Comparison of ENCODE assay signal across 8 mouse cellular contexts in the genomic region with DNA sequence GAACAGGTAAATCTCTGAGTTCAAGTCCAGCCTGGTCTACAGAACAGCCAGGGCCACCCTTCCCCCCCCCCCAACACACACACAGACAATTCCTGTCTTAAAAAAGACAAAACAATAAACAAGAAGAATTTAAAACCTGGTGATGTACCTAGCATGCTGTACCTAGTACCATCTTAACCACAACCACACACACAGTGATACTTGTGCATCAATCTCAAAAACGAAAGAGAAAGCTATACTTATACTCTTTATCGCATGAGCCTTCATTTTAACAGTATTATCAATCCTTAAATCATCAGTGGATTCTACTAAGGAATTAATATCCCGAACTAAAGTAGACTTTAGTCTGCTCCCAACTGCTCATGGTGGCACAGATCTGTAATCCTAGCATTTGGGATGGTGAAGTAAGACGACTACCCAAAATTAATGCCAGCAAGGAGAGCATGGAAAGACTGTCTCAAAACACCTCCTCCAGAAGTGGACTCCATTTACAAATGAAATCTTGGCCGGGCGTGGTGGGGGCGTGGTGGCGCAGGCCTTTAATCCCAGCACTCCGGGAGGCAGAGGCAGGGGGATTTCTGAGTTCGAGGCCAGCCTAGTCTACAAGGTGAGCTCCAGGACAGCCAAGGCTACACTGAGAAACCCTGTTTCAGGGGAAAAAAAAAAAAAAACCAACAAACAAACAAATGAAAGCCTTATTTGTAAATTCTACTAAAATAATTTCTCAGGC. TPM values are rescaled to one million over a fixed set of nuclear protein-coding genes. Genes with fewer than 3 reads are reported as not detected.
DNase-seq lines count a peak whose midpoint lies in the region; ATAC-seq and TF ChIP-seq lines count a peak whose summit lies in the region.

No protein-coding gene starts in this region.

- dilution Hi-C loops in CH12.LX (cut with MboI; ENCODE audit: extremely low pct_ligation_motif_present, extremely low pct_unique_long_range_greater_than_20kb, low sequenced_read_pairs) = no loop called here

- TF ChIP-seq EP300 in CH12.LX (IDR thresholded peaks at IDR 0.05; ENCODE audit: low read length) = no peak
- no peak for TF ChIP-seq EP300 in liver, postnatal 0 days (IDR thresholded peaks at IDR 0.05; ENCODE audit: low read depth)

- H3K36me3 ChIP-seq in erythroblast, embryonic 14.5 days (ENCODE audit: control insufficient read depth) = peaks cover 15% of the 10 kb centered on the region
- H3K36me3 ChIP-seq in CH12.LX (replicated peaks in 1 of 2; ENCODE audit: control insufficient read depth in 1 of 2, insufficient read depth in 1 of 2, low read length in 1 of 2) = peaks cover 0 to 10% of the 10 kb centered on the region in 2 experiments
- peaks cover 2% of the 10 kb centered on the region; the same call in 1 of the 2 replicates for H3K36me3 ChIP-seq in forebrain, embryonic 16.5 days (ENCODE audit: control insufficient read depth, insufficient read depth)
- no peaks in the 10 kb centered on the region for H3K36me3 ChIP-seq in liver, postnatal 0 days (replicated peaks; ENCODE audit: insufficient read depth, low read length)

- peak overlapping the region; percentile 85 for H3K4me2 ChIP-seq in CH12.LX (ENCODE audit: insufficient read depth, low read depth, poor library complexity, severe bottlenecking)
- H3K4me2 ChIP-seq in forebrain, embryonic 16.5 days (ENCODE audit: low read length) = peak overlapping the region; percentile 92
- H3K4me2 ChIP-seq in liver, postnatal 0 days (ENCODE audit: low read depth, low read length) = peak overlapping the region; percentile 78

- H3K27ac ChIP-seq in CH12.LX (ENCODE audit: insufficient read depth, low read depth) = no peak overlapping the region
- H3K27ac ChIP-seq in forebrain, embryonic 16.5 days (ENCODE audit: low read length) = no peak overlapping the region
- H3K27ac ChIP-seq in liver, postnatal 0 days (ENCODE audit: low read depth) = no peak overlapping the region; the same call in 1 of the 2 replicates

- no peak for TF ChIP-seq POLR2A in CH12.LX (IDR thresholded peaks at IDR 0.05; ENCODE audit: low read depth, low read length)

- in situ Hi-C loops in CH12.LX (cut with MboI; ENCODE audit: low pct_ligation_motif_present, low pct_unique_long_range_greater_than_20kb, low sequenced_read_pairs) = no loop called here

- H3K9ac ChIP-seq in CH12.LX (ENCODE audit: insufficient read depth, low read depth) = no peak overlapping the region
- no peak overlapping the region for H3K9ac ChIP-seq in forebrain, embryonic 16.5 days (replicated peaks; ENCODE audit: low read depth, low read length)
- H3K9ac ChIP-seq in liver, postnatal 0 days (replicated peaks) = peak overlapping the region; percentile 16; the same call in 1 of the 2 replicates

- TF ChIP-seq CTCF in CH12.LX (conservative IDR thresholded peaks at IDR 0.05 in 1 of 2, IDR thresholded peaks at IDR 0.05 in 1 of 2; ENCODE audit: low read depth in 2 of 2, low read length in 2 of 2) = no peak
- no peak for TF ChIP-seq CTCF in liver, postnatal 0 days (IDR thresholded peaks at IDR 0.05; ENCODE audit: low read depth)

- no peak for DNase-seq in CH12.LX (ENCODE audit: extremely low read depth)
- no peak for DNase-seq in liver, postnatal 0 days
- no peak for DNase-seq in frontal cortex, postnatal 10 days (ENCODE audit: low spot score in 2 of 2)
- no peak for DNase-seq in right cerebral cortex, postnatal 14 days

- peaks cover 52% of the 10 kb centered on the region for H3K79me2 ChIP-seq in CH12.LX (replicated peaks; ENCODE audit: control insufficient read depth, extremely low read depth, insufficient read depth, poor library complexity, severe bottlenecking)

- no peak for TF ChIP-seq RAD21 in CH12.LX (IDR thresholded peaks at IDR 0.05; ENCODE audit: low read depth, low read length)

- H3K4me3 ChIP-seq in erythroblast, embryonic 14.5 days (replicated peaks) = peak overlapping the region; percentile 91
- H3K4me3 ChIP-seq in CH12.LX (replicated peaks in 1 of 3; ENCODE audit: low read depth in 2 of 3, low read length in 2 of 3, poor library complexity in 1 of 3) = peak overlapping the region in 1 of 3 experiments; percentile 69
- peak overlapping the region; percentile 97 for H3K4me3 ChIP-seq in forebrain, embryonic 16.5 days (replicated peaks; ENCODE audit: low read length)
- peak overlapping the region; percentile 96 for H3K4me3 ChIP-seq in liver, postnatal 0 days (ENCODE audit: low read depth, low read length)

- no peaks in the 10 kb centered on the region for H3K27me3 ChIP-seq in erythroblast, embryonic 14.5 days (ENCODE audit: control insufficient read depth)
- no peaks in the 10 kb centered on the region for H3K27me3 ChIP-seq in CH12.LX (replicated peaks)
- no peaks in the 10 kb centered on the region for H3K27me3 ChIP-seq in forebrain, embryonic 16.5 days (replicated peaks; ENCODE audit: control insufficient read depth, insufficient read depth, low read length)
- no peaks in the 10 kb centered on the region for H3K27me3 ChIP-seq in liver, postnatal 0 days (ENCODE audit: insufficient read depth, low read length)

- H3K9me3 ChIP-seq in erythroblast, embryonic 14.5 days (ENCODE audit: control insufficient read depth, low read length) = no peaks in the 10 kb centered on the region
- no peaks in the 10 kb centered on the region for H3K9me3 ChIP-seq in CH12.LX (replicated peaks; ENCODE audit: low read length)
- no peaks in the 10 kb centered on the region for H3K9me3 ChIP-seq in forebrain, embryonic 16.5 days (ENCODE audit: control insufficient read depth, low read length)
- no peaks in the 10 kb centered on the region for H3K9me3 ChIP-seq in liver, postnatal 0 days (ENCODE audit: low read length)

- peaks cover 36% of the 10 kb centered on the region for H3K4me1 ChIP-seq in erythroblast, embryonic 14.5 days (ENCODE audit: control insufficient read depth)
- H3K4me1 ChIP-seq in CH12.LX (ENCODE audit: control insufficient read depth in 1 of 2, insufficient read depth in 2 of 2) = peaks cover 4 to 37% of the 10 kb centered on the region in 2 experiments; a peak in 3 of 4 replicates
- peaks cover 25% of the 10 kb centered on the region for H3K4me1 ChIP-seq in forebrain, embryonic 16.5 days (replicated peaks; ENCODE audit: control insufficient read depth, insufficient read depth, low read length)
- peaks cover 25% of the 10 kb centered on the region for H3K4me1 ChIP-seq in liver, postnatal 0 days (ENCODE audit: insufficient read depth)

- 90% methylated on average over 10 of the region's 10 CpGs for WGBS in forebrain, embryonic 16.5 days
- 83% methylated on average over 10 of the region's 10 CpGs for WGBS in liver, postnatal 0 days (ENCODE audit: insufficient replicate concordance)

- ATAC-seq in erythroblast, adult 5-6 weeks (replicated peaks; ENCODE audit: low FRiP score, poor library complexity, severe bottlenecking) = no peak
- ATAC-seq in forebrain, embryonic 16.5 days = no peak
- no peak for ATAC-seq in liver, postnatal 0 days
- ATAC-seq in erythroid progenitor cell, adult 5-6 weeks (replicated peaks; ENCODE audit: low FRiP score, poor library complexity, severe bottlenecking) = no peak

TF ChIP-seq in CH12.LX, 34 proteins besides CTCF, POLR2A, EP300 and RAD21 (continues in another document):
- TF ChIP-seq TCF12 (IDR thresholded peaks at IDR 0.05; ENCODE audit: low read depth, low read length) = no peak
- no peak for TF ChIP-seq NRF1 (IDR thresholded peaks at IDR 0.05; ENCODE audit: low read depth, low read length)
- TF ChIP-seq NELFE (IDR thresholded peaks at IDR 0.05; ENCODE audit: low read depth, low read length) = no peak
- no peak for TF ChIP-seq MAZ (IDR thresholded peaks at IDR 0.05; ENCODE audit: low read depth, low read length)
- no peak for TF ChIP-seq CHD2 (IDR thresholded peaks at IDR 0.05; ENCODE audit: low read length)
- no peak for TF ChIP-seq SIN3A (IDR thresholded peaks at IDR 0.05; ENCODE audit: low read length)
- TF ChIP-seq MEF2A (IDR thresholded peaks at IDR 0.05; ENCODE audit: borderline replicate concordance, low read depth, low read length) = no peak
- TF ChIP-seq TBP (conservative IDR thresholded peaks at IDR 0.05; ENCODE audit: low read depth, low read length) = no peak
- no peak for TF ChIP-seq ZNF384 (IDR thresholded peaks at IDR 0.05; ENCODE audit: low read depth, low read length)
- no peak for TF ChIP-seq JUN (IDR thresholded peaks at IDR 0.05; ENCODE audit: insufficient read depth, low read depth, low read length)
- no peak for TF ChIP-seq ETS1 (conservative IDR thresholded peaks at IDR 0.05; ENCODE audit: low read depth, low read length)
- no peak for TF ChIP-seq KAT2A (IDR thresholded peaks at IDR 0.05; ENCODE audit: insufficient replicate concordance, low read length)
- TF ChIP-seq PAX5 (IDR thresholded peaks at IDR 0.05; ENCODE audit: low read length) = no peak
- TF ChIP-seq GABPA (IDR thresholded peaks at IDR 0.05; ENCODE audit: insufficient replicate concordance, low read depth, low read length) = no peak
- no peak for TF ChIP-seq ELF1 (IDR thresholded peaks at IDR 0.05; ENCODE audit: low read depth, low read length)

RNA-seq across cellular contexts. Expression of gene Zfp292, which starts 1.7 kb away (rescaled TPM):
- polyA plus RNA-seq in erythroblast, embryonic 14.5 days (2012) = 0.03 TPM in 1 of 2 replicates, not detected in the other
- total RNA-seq in erythroblast, adult 5-6 weeks (2015; ENCODE audit: low replicate concordance) = 9.2 and 10.4 TPM in 2 replicates
- 6.4 and 7.8 TPM in 2 replicates for total RNA-seq in erythroblast, adult 5-6 weeks (2017; ENCODE audit: low replicate concordance)
- 8.3 and 9.5 TPM in 2 replicates for total RNA-seq in CH12.LX (2012; rRNA removed)
- 13.6 and 14.2 TPM in 2 replicates for total RNA-seq in CH12.LX (2014; rRNA removed)
- 10.1 and 11.4 TPM in 2 replicates for polyA plus RNA-seq in CH12.LX (2012; ENCODE audit: insufficient read length, low read depth)
- polyA plus RNA-seq in forebrain, embryonic 16.5 days (2015; fragmentation: Nextera tagmentation; extraction: Ambion mirVana) = 36.6 and 41.5 TPM in 2 replicates
- polyA plus RNA-seq in liver, postnatal 0 days (2015; fragmentation: Nextera tagmentation; extraction: Ambion mirVana) = 3.6 and 4.5 TPM in 2 replicates
- total RNA-seq in erythroid progenitor cell, adult 5-6 weeks (2015; ENCODE audit: low replicate concordance) = 17.3 and 20.5 TPM in 2 replicates
- 22.9 and 23.9 TPM in 2 replicates for total RNA-seq in erythroid progenitor cell, adult 5-6 weeks (2017; ENCODE audit: low replicate concordance)

RNA-seq across cellular contexts. Expression of gene Cga, which starts 12.5 kb away (rescaled TPM):
- not detected in 2 replicates for polyA plus RNA-seq in erythroblast, embryonic 14.5 days (2012)
- not detected in 2 replicates for total RNA-seq in erythroblast, adult 5-6 weeks (2015; ENCODE audit: low replicate concordance)
- not detected in 2 replicates for total RNA-seq in erythroblast, adult 5-6 weeks (2017; ENCODE audit: low replicate concordance)
- total RNA-seq in CH12.LX (2012; rRNA removed) (not detected in 2 replicates), CH12.LX (2014; rRNA removed) (not detected in 2 replicates)
- not detected in 2 replicates for polyA plus RNA-seq in CH12.LX (2012; ENCODE audit: insufficient read length, low read depth)
- not detected in 2 replicates for polyA plus RNA-seq in forebrain, embryonic 16.5 days (2015; fragmentation: Nextera tagmentation; extraction: Ambion mirVana)
- 2.0 and 2.2 TPM in 2 replicates for polyA plus RNA-seq in liver, postnatal 0 days (2015; fragmentation: Nextera tagmentation; extraction: Ambion mirVana)
- not detected in 2 replicates for total RNA-seq in erythroid progenitor cell, adult 5-6 weeks (2015; ENCODE audit: low replicate concordance)
- not detected in 2 replicates for total RNA-seq in erythroid progenitor cell, adult 5-6 weeks (2017; ENCODE audit: low replicate concordance)
